Mouse (Mus musculus) neural tube, embryonic 12.5 days (tissue): ENCODE measurements around the gene Sox4. TPM values are rescaled to one million over a fixed set of nuclear protein-coding genes. Genes with fewer than 3 reads are reported as not detected.
A peak's percentile ranks its signal among the peaks of the same experiment; 100 is the strongest.

Experiments used
- ATAC-seq: fragments of 200-750 bp; cut with Nextera tagmentation; 2 replicates; pipeline ENCODE4 v1.8.0; 2017; ENCODE audit warnings: low read depth, mild to moderate bottlenecking, moderate TSS enrichment, moderate library complexity; ENCODE audit not compliant: low FRiP score
- H3K27ac ChIP-seq: fragments of 300-500 bp; sonication (generic); 2 replicates; pipeline ENCODE4 v1.5.1; 2016
- H3K27me3 ChIP-seq: fragments of 300-500 bp; sonication (generic); replicated peaks from 2 replicates; pipeline ENCODE4 v1.6.1; 2016; ENCODE audit warnings: mild to moderate bottlenecking
- H3K36me3 ChIP-seq: fragments of 300-500 bp; sonication (generic); 2 replicates; pipeline ENCODE4 v1.6.1; 2016; ENCODE audit warnings: mild to moderate bottlenecking
- H3K4me1 ChIP-seq: fragments of 300-500 bp; sonication (generic); 2 replicates; pipeline ENCODE4 v1.6.1; 2016
- H3K4me2 ChIP-seq: fragments of 300-500 bp; sonication (generic); replicated peaks from 2 replicates; pipeline ENCODE4 v1.6.1; 2016; ENCODE audit warnings: mild to moderate bottlenecking
- H3K4me3 ChIP-seq: fragments of 300-500 bp; sonication (generic); 2 replicates; pipeline ENCODE4 v1.5.1; 2016
- H3K9ac ChIP-seq: fragments of 300-500 bp; sonication (generic); 2 replicates; pipeline ENCODE4 v1.6.1; 2016; ENCODE audit warnings: mild to moderate bottlenecking
- H3K9me3 ChIP-seq: fragments of 300-500 bp; sonication (generic); 2 replicates; pipeline ENCODE4 v1.6.1; 2016; ENCODE audit warnings: mild to moderate bottlenecking
- WGBS: fragments of 180-500 bp; shearing (Covaris S2); methylation state at CpG from one replicate; pipeline ENCODE4 v1.1.7; 2016; 5-methylcytosine and 5-hydroxymethylcytosine counted together
- polyA plus RNA-seq: library from polyadenylated mRNA; unstranded; fragments of >200 nt; fragmentation: Nextera tagmentation; extraction: Ambion mirVana; gene quantifications from 2 replicates; pipeline ENCODE4 v1.2.1, GENCODE M21; 2016

Sox4 gene
- polyA plus RNA-seq, result 255 and 261 TPM in 2 replicates

DNA sequence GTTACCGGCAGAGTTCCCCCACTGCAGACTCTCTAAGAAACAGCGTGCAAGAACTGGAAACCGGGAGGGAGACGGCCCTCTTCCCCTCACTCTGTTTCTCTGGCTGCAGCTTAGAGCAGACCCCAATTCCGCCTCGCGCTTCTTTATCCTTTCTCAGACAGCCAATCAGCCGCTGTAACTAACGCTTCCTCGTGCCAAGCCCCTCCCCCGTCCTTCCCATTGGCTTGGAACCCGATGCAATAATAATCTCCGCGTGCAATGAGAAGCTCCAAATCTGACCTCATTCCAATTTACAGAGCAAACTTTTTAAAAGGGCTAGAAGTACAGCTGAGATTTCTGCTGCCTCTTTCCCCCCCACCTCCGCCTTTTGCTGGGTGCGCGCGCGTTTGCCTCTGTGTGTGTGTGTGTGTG, at the start of gene Sox4:
Gene Sox4 (minus strand): TSS at position 133 of the 411 bp plus-strand sequence.
- peak; percentile 88 for ATAC-seq
- peak within 1 kb of the TSS; percentile 100 for H3K27ac ChIP-seq
- no peaks in the 10 kb centered on the region for H3K27me3 ChIP-seq
- peaks cover under 1% of the 10 kb centered on the region; the same call in 1 of the 2 replicates for H3K36me3 ChIP-seq
- peak within 1 kb of the TSS; percentile 58 for H3K4me2 ChIP-seq
- peak within 1 kb of the TSS; percentile 99 for H3K4me3 ChIP-seq
- under 1% methylated on average over 19 of the region's 19 CpGs for WGBS
- H3K4me1 ChIP-seq, result peaks cover 2% of the 10 kb centered on the region
- no peaks in the 10 kb centered on the region for H3K9me3 ChIP-seq
- peak within 1 kb of the TSS; percentile 100 for H3K9ac ChIP-seq

DNA sequence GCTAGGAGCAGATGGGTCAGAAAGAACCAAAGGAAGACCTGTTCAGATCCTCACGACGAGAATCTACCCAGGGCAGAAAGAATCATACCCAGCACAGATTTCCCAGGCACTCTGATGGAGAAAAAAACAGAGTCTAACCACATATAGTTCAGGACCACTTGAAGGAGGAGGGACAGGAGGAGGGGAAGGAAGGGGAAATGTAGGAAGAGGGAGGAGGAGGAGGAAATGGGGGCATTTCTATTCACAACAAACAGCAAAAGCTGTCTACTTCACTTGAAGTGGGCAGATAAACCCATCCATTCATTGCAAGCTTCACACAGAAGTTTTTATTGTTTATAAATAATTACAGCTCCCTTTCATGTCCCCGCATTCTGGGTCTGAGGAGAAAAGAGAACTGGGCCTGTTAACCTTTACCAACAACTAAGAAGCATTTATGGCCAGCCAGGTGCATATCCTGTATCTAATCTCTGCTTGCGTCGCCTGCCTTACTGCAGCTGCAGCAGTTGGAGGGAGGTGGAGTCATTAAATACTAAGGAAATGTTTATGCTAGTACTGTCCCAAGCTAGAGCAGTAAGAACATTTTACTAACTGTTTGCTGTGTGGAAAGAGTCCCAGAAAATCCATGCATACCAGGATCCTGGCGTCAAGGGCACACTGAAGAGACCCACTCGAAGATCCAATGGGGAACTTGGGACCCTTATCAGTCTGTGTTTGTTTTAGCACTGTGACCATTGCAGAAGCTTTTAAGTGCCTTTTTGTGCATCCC, 38.6 kb upstream of the Sox4 start:
- Histone ChIP-seq H3K4me2 (no peak overlapping the region), H3K36me3 (no peaks in the 10 kb centered on the region), H3K27ac (no peak overlapping the region), H3K27me3 (no peaks in the 10 kb centered on the region), H3K4me3 (no peak overlapping the region), H3K9me3 (no peaks in the 10 kb centered on the region), H3K4me1 (no peaks in the 10 kb centered on the region), H3K9ac (no peak overlapping the region)
- ATAC-seq, result no peak
- 46% methylated on average over 7 of the region's 7 CpGs for WGBS

DNA sequence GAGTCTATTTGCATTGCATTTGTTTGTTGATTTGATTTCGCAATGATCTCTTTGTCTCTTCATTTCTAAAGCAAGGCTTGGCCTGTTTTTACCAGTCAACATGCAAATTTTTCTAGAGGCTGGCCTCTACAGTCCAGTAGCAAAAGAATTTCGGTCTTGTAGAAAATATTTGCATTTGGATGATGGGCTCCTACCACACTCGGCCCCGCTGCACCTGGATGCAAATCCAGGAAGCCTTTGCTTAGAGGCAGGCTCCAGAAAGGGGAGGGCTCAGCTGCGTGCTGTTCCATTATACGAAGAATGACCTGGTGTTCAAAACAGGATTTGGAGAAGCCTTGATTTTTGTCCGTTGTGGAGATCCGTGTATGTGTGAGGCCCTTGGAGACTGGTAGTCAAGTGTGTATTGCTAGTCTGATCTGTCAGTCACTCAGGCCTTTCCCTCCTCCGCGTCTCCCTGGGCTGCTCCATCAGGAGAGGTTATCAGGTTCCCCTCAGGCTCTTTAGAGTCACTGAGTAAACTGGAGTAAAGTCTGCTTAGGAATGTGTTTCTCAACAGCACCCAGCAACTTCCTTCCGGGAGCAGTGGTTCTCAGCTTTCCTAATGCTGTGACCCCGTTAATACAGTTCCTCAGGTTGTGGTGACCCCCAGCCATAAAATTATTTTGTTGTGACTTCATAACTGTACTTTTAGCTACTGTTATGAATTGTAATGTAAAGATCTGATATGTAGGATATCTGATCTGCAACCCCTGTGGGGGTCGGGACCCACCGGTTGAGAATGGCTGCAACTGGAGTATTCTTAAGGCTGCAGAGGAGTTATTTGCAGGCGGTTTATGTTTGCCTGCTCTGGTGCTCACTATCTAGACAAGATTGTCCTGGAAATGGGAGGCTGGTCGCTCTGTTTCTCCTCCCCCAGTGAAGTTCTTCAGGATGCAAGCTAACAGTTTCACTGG, 35.5 kb upstream of the Sox4 start:
- Histone ChIP-seq H3K4me3 (no peak overlapping the region), H3K36me3 (no peaks in the 10 kb centered on the region), H3K9me3 (no peaks in the 10 kb centered on the region), H3K4me2 (no peak overlapping the region), H3K27me3 (no peaks in the 10 kb centered on the region), H3K9ac (no peak overlapping the region), H3K27ac (no peak overlapping the region), H3K4me1 (no peaks in the 10 kb centered on the region)
- 49% methylated on average over 16 of the region's 16 CpGs for WGBS
- ATAC-seq, result no peak

DNA sequence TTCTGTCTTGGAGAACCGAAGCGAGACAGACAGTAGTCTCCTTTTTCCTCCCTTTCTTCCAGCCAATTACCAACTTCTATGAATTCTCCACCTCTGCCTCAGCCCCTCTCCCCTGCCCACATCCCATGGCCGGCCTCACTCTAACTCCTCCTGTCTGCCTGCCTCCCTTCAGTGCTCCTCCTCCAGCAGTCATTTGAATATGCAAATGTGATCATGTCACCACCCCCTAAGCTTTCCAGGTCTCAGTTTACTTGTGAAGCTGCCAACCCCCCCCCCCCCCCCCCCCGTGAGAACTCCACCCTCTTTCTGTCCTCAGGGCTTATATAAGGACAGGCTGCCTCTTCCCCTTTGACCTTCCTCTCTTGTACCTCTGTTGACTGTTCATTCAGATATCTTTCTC, 27.2 kb upstream of the Sox4 start:
- H3K4me3 ChIP-seq, result no peak overlapping the region
- 40% methylated on average over 4 of the region's 4 CpGs for WGBS

DNA sequence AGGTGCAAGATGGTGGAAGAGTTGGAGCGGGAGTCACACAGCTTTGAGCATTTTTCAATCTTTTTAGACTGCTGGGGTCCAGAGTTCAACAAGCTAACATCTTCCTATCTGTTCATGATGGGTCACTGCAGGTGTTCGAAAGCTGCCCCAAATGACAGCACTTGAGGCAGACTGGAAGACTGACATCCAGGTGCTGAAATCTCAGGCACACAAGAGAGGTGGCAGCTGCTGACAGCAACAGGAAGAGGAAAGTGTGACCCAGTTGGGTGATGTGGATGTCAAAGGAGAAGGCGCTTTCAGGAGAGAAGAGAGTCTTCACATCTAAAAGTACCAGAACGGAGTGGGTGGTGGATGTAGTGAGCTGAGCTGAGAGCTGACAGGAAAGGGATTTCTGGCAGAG, 21.5 kb upstream of the Sox4 start:
- 91% methylated on average over 4 of the region's 4 CpGs for WGBS

More for the DNA sequence above, 27.2 kb upstream of the Sox4 start:
- no peaks in the 10 kb centered on the region for H3K27me3 ChIP-seq
- no peaks in the 10 kb centered on the region for H3K36me3 ChIP-seq
- no peaks in the 10 kb centered on the region for H3K9me3 ChIP-seq
- no peak overlapping the region for H3K9ac ChIP-seq
- H3K4me2 ChIP-seq, result no peak overlapping the region
- ATAC-seq, result no peak
- no peaks in the 10 kb centered on the region for H3K4me1 ChIP-seq
- no peak overlapping the region for H3K27ac ChIP-seq

DNA sequence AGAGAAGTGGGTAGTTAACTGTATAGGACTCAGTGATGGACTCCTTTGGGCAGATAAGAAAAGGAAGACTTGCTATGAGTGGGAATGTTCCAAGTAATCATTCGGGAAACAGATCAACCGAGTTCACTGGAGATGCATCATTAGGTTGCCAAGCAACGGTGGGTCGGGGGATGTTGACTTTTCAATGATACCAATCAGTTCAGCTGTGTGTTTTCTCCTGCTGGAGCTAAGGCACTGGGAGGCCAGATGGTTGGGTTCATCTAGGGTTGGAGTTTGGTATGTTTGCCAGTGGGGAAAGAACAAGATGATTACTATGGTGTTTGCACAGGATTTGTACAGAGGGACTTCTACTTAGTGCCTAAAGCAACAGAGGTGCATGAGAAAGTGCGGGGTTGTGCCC, 21.1 kb upstream of the Sox4 start:
- Histone ChIP-seq H3K4me3 (no peak overlapping the region), H3K36me3 (no peaks in the 10 kb centered on the region), H3K4me1 (no peaks in the 10 kb centered on the region), H3K4me2 (no peak overlapping the region), H3K9ac (no peak overlapping the region), H3K27me3 (no peaks in the 10 kb centered on the region), H3K9me3 (no peaks in the 10 kb centered on the region), H3K27ac (no peak overlapping the region)
- ATAC-seq, result no peak
- 66% methylated on average over 5 of the region's 5 CpGs for whole genome bisulfite sequencing

More for the DNA sequence above, 21.5 kb upstream of the Sox4 start:
- no peaks in the 10 kb centered on the region for H3K27me3 ChIP-seq
- H3K9ac ChIP-seq, result no peak overlapping the region
- H3K9me3 ChIP-seq, result no peaks in the 10 kb centered on the region
- H3K27ac ChIP-seq, result no peak overlapping the region
- H3K36me3 ChIP-seq, result no peaks in the 10 kb centered on the region
- H3K4me1 ChIP-seq, result no peaks in the 10 kb centered on the region
- H3K4me2 ChIP-seq, result no peak overlapping the region
- no peak for ATAC-seq
- H3K4me3 ChIP-seq, result no peak overlapping the region

DNA sequence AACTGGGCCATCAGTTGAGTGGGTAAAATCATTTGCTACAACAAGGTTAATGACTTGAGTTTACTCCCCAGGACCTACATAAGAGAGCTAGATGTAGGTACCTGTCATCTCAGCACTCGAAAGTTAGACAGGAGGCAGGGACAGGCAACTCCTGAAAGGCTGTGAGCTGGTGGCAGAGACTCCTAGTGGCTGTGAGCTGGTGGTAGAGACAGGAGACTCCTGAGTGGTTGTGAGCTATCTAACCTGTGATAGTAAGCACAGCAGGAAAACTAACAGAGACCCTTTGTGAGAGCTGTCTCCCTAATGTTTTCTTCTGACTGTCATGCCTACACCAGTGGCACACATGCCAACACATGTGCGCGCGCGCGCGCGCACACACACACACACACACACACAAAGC, 7.4 kb upstream of the Sox4 start:
- Histone ChIP-seq H3K9me3 (no peaks in the 10 kb centered on the region), H3K4me2 (no peak overlapping the region), H3K4me1 (no peaks in the 10 kb centered on the region; the same call in none of the 2 replicates), H3K27me3 (no peaks in the 10 kb centered on the region), H3K27ac (no peak overlapping the region), H3K4me3 (no peak overlapping the region), H3K36me3 (no peaks in the 10 kb centered on the region), H3K9ac (no peak overlapping the region)
- WGBS, result 98% methylated on average over 8 of the region's 8 CpGs
- no peak for ATAC-seq

DNA sequence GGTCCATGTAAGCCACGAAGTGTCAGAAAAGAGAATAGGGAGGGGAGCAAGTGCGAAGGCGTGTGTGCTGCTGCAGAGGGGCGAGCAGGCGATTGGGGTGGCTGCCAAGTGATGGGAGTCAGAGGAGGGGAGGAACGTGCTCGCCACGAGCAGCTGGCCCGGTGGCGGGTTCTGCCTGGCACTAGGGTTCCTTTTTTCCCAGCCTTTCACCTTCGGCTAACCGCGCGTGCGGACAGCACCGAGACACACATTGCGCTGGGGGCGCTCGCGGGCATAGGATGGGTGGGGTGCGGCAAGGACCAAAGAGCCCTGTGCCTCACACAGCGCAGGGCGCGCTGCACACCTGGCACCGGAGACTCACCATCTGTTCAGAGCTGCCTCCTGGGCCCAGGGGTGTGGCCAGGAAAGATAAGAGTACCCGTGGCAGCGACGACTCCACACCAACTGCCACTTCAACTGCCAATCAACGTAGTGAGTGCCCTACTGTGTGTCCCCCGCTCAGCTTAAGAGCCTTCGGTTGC, 6.0 kb upstream of the Sox4 start:
- H3K27me3 ChIP-seq, result no peaks in the 10 kb centered on the region
- H3K9ac ChIP-seq, result peak overlapping the region; percentile 74
- WGBS, result 2% methylated on average over 31 of the region's 31 CpGs
- H3K4me3 ChIP-seq, result peak overlapping the region; percentile 47
- H3K27ac ChIP-seq, result peak overlapping the region; percentile 80
- peak overlapping the region; percentile 93 for H3K4me2 ChIP-seq
- no peaks in the 10 kb centered on the region for H3K36me3 ChIP-seq
- H3K4me1 ChIP-seq, result no peaks in the 10 kb centered on the region; the same call in none of the 2 replicates
- no peaks in the 10 kb centered on the region for H3K9me3 ChIP-seq
- peak; percentile 76 for ATAC-seq

DNA sequence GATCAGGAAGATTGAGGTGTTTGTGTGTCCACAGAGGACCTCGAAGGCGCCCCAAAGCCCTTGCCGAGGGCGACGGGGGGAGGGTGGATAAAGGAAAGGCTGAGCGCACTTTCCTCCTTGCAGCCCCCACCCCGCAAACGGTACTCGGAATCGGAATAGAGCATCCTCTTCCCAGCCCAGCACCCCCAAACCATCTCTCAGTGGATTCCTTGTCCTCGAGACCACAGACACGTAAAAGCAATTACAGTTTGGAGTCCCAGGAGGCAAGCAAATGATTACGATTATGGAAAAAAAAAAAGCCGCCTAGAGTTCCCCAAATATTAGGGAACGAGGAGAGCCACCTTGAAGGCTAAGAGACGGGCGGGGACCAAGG, 5.5 kb upstream of the Sox4 start:
- no peak; the same call in 1 of the 2 replicates for ATAC-seq
- Histone ChIP-seq H3K9ac (peak overlapping the region; percentile 74), H3K4me1 (no peaks in the 10 kb centered on the region; the same call in none of the 2 replicates), H3K27me3 (no peaks in the 10 kb centered on the region), H3K4me3 (peak overlapping the region; percentile 47), H3K4me2 (peak overlapping the region; percentile 93), H3K9me3 (no peaks in the 10 kb centered on the region), H3K27ac (peak overlapping the region; percentile 80), H3K36me3 (no peaks in the 10 kb centered on the region)
- 0% methylated on average over 17 of the region's 17 CpGs for WGBS

DNA sequence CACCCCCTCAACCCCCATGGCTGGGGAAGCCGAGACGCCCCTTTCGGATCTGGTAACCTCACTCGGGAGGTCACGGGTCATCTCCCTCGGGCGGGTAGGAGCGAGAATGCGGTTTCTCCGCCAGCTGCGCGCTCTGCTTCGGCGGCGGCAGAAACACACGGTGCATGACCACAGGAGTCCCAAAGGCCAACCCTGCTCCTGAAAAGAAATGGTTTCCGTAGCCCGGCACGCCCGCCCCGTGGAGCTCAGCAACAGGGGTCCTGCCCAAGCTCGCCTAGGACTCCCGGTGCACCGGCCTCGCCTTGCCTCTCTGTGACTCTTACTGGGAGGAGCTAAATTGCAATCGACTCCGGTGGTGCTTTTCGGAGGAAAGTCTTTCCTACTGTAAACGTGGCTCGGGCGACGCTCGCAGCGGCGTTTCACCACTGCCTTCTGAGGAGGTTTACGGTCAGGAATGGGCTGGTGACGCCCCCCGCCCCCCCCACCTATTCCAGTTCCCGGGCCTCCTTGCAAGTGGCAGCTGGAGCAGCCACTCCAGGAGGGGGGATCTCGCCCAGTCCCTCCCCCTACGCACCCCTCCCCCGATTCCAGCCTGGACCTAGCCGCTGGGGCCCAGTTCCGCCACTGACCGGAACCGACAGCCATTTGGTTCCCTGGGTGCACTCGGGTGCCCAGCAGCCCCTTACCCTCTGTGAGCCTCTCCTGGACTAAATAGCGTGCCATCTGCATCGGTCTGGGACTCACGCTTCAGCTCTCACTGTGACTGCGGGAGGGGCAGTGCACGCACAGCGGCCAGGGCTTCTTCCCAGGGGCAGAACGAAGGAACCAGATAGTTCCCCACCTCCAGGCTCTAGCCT, 4.9 kb upstream of the Sox4 start:
- H3K9me3 ChIP-seq, result no peaks in the 10 kb centered on the region
- peak overlapping the region; percentile 93 for H3K4me2 ChIP-seq
- peak overlapping the region; percentile 80 for H3K27ac ChIP-seq
- under 1% methylated on average over 54 of the region's 54 CpGs for WGBS
- peak; percentile 63 for ATAC-seq
- H3K9ac ChIP-seq, result peak overlapping the region; percentile 74
- H3K4me1 ChIP-seq, result no peaks in the 10 kb centered on the region; the same call in none of the 2 replicates
- H3K27me3 ChIP-seq, result no peaks in the 10 kb centered on the region
- H3K36me3 ChIP-seq, result no peaks in the 10 kb centered on the region
- H3K4me3 ChIP-seq, result peak overlapping the region; percentile 47

DNA sequence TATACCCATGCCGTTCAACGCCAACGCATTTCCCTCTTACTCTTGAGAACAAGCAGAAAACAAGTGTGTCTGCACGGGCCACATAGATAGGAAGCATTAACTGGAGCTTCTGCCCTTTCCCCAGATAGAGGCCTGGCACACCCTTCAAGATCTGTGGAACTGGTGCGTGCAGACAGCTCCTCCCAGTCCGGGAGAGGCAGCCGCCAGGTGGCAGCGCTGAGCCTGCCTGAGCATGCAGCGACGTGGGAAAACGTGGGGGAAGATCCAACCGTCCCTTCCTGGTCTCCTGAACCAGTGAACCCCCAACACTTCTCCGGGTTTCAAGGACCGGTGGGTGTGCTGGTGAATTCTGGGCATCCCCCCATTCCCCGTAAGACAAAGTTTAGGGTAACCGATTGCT, 4.3 kb upstream of the Sox4 start:
- 4% methylated on average over 16 of the region's 16 CpGs for WGBS
- H3K9ac ChIP-seq, result peak overlapping the region; percentile 74
- peak overlapping the region; percentile 93 for H3K4me2 ChIP-seq
- peak overlapping the region; percentile 80 for H3K27ac ChIP-seq
- no peaks in the 10 kb centered on the region for H3K36me3 ChIP-seq
- H3K9me3 ChIP-seq, result no peaks in the 10 kb centered on the region
- peak overlapping the region; percentile 47 for H3K4me3 ChIP-seq
- no peaks in the 10 kb centered on the region for H3K27me3 ChIP-seq
- ATAC-seq, result peak; percentile 25
- no peaks in the 10 kb centered on the region; the same call in none of the 2 replicates for H3K4me1 ChIP-seq
